Mouse (Mus musculus) MEL (cell line): Measurements from ENCODE around the gene H2afj. TPM values are rescaled to one million over a fixed set of nuclear protein-coding genes. Genes with fewer than 3 reads are reported as not detected.

Experiments
- polyA plus RNA-seq, 2 experiments: library from polyadenylated mRNA; stranded (reverse) in 1 of 2; unstranded in 1 of 2; fragments of >175 nt in 1 of 2; fragments of >200 nt in 1 of 2; gene quantifications; 2 replicates each; pipeline versions ENCODE4 v1.2.1 to v1.2.4; 2012; ENCODE audit warnings: low replicate concordance in 2 of 2, low read depth in 1 of 2; ENCODE audit not compliant: insufficient read length in 2 of 2, insufficient read depth in 1 of 2, missing spikeins in 1 of 2
- total RNA-seq: library from RNA; depleted of rRNA; stranded (reverse); fragments of 300-350 nt; gene quantifications from 2 replicates; pipeline ENCODE4 v1.2.3, GENCODE M21; 2012; rRNA removed

The H2afj gene
- total and polyA plus RNA-seq, 3 experiments, result 111 to 176 TPM; not detected in 1

Other genes with a start within 250 kb of the H2afj start
- gene Plbd1, start 146.3 kb upstream of the H2afj start, total RNA-seq, result not detected in 2 replicates
- gene Plbd1, start 146.3 kb upstream of the H2afj start, polyA plus RNA-seq, result not detected
- not detected in 2 replicates for gene Gucy2c, start 26.5 kb upstream of the H2afj start, total RNA-seq
- gene Gucy2c, start 26.5 kb upstream of the H2afj start, polyA plus RNA-seq, result not detected
- 306 and 416 TPM in 2 replicates for gene Hist4h4, start 3.8 kb upstream of the H2afj start, total RNA-seq
- 1 to 10 TPM in 1 of 2 experiments, not detected in 1; 1.1 TPM for gene Hist4h4, start 3.8 kb upstream of the H2afj start, polyA plus RNA-seq
- gene BC049715, start 19.4 kb downstream of the H2afj start, total RNA-seq, result 0.26 and 0.27 TPM in 2 replicates
- 1 to 10 TPM in 1 of 2 experiments, not detected in 1; 1.2 TPM for gene BC049715, start 19.4 kb downstream of the H2afj start, polyA plus RNA-seq
- gene Wbp11, start 20.0 kb downstream of the H2afj start, total RNA-seq, result 43.5 and 58.0 TPM in 2 replicates
- gene Wbp11, start 20.0 kb downstream of the H2afj start, polyA plus RNA-seq, result 100 to 1,000 TPM; 294 to 411 TPM
- not detected in 2 replicates for gene Smco3, start 27.2 kb downstream of the H2afj start, total RNA-seq
- not detected for gene Smco3, start 27.2 kb downstream of the H2afj start, polyA plus RNA-seq
- 0.13 and 0.50 TPM in 2 replicates for gene Art4, start 49.5 kb downstream of the H2afj start, total RNA-seq
- under 1 TPM in 1 of 2 experiments, not detected in 1; 0.60 TPM for gene Art4, start 49.5 kb downstream of the H2afj start, polyA plus RNA-seq
- not detected in 2 replicates for gene Mgp, start 67.6 kb downstream of the H2afj start, total RNA-seq
- not detected for gene Mgp, start 67.6 kb downstream of the H2afj start, polyA plus RNA-seq
- not detected in 2 replicates for gene Erp27, start 113.9 kb downstream of the H2afj start, total RNA-seq
- under 1 TPM in 1 of 2 experiments, not detected in 1; 0.39 TPM for gene Erp27, start 113.9 kb downstream of the H2afj start, polyA plus RNA-seq
- not detected in 2 replicates for gene Pde6h, start 115.6 kb downstream of the H2afj start, total RNA-seq
- gene Pde6h, start 115.6 kb downstream of the H2afj start, polyA plus RNA-seq, result under 1 TPM in 1 of 2 experiments, not detected in 1; 0.08 TPM
- gene Arhgdib, start 133.7 kb downstream of the H2afj start, total RNA-seq, result 102 and 144 TPM in 2 replicates
- 100 to 1,000 TPM; 346 to 408 TPM for gene Arhgdib, start 133.7 kb downstream of the H2afj start, polyA plus RNA-seq